Mouse (Mus musculus): ENCODE data around the gene Ppp1r36.

DNA sequence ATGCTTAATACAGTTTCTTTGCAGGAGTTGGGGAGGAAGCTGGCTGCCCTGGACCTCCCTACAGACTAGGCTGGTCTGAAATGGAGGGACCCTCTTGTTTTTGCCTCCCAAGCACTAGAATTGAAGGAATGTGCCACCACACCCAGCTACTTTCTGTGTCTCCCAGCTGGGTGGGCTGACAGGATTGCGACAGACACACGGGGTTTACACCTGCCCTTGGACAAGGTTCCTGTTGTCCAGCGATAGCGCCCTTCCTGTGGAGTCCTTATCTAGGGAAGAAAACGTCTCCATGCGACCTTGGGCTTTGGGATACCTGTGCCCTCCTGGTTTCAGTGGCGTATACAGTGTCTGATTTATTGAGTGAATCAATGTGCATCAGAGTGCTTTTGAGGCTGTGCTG, 37.2 kb upstream of the Ppp1r36 start:
- no peak for TF ChIP-seq POLR2A (IDR thresholded peaks at IDR 0.05; ENCODE audit: borderline replicate concordance, control insufficient read depth, low read depth, low read length)
- TF ChIP-seq CTCF (IDR thresholded peaks at IDR 0.05; ENCODE audit: control insufficient read depth, insufficient read depth, low read length) = no peak

All from bone marrow, adult 2 months (tissue).